Mouse (Mus musculus) urinary bladder, postnatal 25 days (tissue): ENCODE measurements at regions not wholly inside any gene's neighbourhood (a gene's known extent, or its start where the extent isn't known, plus 50 kb on each side); places are given as distances from the start of the nearest gene placed in this dataset.
A peak's percentile ranks its signal among the peaks of the same experiment; 100 is the strongest.

ENCODE experiments used
- DNase-seq: peaks from one replicate; pipeline ENCODE4 v3.0.0; 2022; ENCODE audit warnings: low spot score

DNA sequence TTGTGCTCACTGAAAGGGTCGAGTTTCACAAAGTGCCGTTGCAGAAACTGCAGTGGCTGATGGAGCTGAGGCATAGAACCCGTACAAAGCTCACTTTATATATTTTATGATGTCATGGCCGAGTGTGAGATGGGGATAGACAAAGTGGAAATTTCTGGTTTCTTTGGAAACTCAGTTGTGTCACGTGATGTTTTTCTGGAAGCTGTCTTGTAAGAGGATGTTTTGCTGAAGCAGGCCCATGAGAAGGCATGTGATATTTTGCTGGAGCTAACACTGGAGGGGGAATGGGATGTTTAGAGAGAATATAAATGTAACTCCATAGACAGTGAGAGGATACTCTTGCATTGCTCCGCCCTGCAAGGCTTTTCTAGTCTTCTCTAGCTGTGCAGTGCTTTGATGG is 311.7 kb downstream of the Tmem132b start:
- DNase-seq: no peak

DNA sequence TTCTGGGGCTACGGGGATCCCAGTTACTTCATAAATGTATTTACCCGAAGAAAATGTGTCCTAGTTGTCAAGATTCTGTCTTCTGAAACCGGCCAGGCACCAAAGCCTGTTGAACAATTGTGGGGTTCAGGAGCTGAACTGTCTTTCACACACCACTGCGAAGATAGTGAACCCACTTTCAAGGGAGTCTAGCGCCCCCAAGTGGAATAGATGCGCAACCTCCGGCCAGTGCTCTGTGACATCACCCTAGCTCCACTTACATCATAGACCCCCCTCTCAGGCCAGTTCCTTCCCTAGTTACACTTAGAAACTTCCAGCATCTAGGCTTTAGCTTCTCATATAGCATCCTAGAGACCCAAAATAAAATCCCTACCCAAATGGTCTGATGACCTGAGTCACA is 318.1 kb downstream of the Tmem132b start:
- DNase-seq: no peak

DNA sequence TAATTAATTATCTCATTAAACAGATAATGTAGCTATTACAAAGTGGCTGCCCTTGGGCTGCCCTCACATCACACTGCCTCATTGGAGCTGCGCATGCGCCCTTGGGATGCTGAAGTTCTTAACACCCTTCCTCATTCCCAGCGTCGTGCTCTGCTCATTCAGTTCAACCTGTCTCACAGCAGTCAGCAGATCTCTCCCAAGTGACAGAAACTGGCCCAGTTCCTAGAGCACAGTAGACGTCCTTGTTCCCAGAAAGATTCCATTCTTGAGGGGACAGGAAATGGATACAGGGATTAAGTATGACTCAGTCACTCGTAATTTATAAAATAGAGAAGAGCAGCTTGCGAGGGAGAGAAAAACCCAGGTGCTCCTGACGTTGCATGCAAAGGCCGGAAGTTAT is 344.7 kb downstream of the Tmem132b start:
- no peak for DNase-seq

DNA sequence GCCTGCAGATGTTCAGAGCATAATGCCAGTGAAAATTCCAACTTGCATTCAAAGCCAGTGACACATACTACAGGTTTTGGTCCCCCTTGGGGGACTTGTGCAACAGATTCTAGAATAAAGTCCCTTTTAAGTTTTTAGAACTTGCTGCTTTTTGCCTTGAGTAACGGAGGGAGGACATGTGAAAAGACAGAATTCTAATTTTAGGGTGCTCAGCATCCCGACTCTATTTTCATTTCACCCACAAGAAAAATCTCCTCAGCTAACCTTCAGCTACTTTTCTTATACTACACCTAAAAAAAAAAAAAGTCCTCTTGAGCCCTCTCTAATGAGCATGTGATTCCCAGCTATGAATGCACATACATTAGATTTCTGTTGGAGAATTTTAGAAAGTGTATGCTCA is 357.3 kb downstream of the Tmem132b start:
- DNase-seq: no peak

DNA sequence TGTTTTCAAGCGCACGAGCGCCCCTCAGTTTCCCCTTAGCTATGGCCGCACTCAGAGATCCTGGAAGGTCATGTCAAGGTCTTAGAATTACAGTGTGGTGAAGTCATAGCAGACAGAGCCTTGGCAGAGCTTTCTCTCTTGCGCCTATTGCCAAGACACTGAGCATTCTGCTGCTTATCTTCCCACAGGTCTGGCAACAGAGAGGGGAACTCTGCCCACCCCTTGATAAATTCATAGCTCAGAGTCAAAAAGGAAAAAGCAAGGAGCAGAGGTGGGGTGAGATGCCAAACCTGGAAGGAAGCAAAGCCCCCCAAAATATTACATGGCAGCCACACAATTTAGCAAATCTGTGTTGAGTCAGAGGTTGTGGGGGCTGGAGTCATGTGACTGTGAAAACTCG is 362.3 kb downstream of the Tmem132b start:
- no peak for DNase-seq

DNA sequence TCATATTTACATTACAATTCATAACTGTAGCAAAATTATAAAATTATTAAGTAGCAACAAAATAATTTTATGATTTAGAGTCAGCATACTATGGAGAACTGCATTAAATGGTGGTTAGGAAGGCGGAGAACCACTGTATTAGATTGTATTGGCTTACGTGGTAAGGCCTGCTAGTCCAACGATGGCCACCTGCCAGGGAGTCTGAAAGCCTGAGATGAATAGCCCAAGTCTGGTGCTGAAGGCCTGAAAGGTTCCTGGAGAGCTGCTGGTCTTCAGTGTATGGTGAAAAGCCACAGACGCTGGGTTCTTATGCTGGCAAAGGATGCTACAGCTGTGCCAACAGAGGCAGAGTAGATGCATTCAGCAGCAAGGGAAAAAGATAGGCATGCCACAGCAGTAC is 370.5 kb downstream of the Tmem132b start:
- DNase-seq: no peak

DNA sequence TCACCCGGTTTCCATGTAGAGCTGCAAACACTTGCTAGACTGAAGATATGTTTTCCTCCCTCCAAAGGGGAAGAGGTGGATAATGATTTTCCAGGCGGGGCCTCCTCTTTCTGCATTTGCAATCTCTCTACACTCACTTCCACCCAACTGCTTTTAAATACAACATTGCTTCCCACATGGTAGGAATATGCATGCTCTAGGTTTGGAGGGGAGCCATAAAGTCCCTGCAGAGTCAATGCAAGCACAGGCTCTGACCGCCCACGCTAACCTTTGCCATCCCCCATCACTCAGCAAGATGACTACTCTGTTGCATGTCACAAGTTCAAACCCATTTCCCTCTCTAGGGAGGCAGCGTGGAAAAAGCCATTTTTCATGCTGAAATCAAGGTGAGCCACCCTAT is 372.9 kb downstream of the Tmem132b start:
- no peak for DNase-seq

DNA sequence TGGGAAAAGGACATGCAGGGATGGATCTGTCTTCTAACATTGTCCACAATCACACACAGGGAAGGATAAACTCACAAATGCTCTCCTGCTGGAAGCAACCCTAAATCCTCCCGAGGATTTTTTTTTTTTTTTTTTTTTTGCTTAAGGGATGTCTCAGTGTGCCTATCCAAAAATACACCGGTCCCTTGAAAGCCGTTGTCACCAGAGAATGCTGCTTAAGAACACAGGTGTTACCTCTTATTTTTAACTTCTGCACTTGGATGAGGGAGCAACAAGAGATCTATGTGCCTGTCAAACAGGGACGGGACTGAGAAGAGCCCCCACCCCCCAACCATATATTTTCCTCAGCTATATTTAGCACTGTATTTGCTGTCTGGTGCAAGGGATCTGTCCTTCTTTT is 375.8 kb downstream of the Tmem132b start:
- no peak for DNase-seq

DNA sequence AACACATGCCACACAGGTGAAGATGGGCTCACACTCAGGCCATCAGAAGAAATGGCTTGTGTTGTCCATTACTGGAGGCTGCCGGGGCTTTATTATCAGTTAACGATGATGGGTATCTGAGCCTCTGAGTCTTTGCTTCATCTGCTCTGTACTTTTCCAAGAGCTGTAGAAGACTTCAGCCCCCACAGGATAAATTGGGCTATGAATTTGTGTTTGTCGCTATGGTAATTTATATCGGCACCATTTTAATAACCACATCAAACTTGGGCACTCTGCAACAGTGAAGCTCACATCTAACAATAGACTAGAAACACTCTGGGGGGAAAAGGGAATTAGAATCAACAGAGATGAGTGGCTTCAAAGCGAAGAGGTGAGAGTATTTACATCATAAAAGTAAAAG is 376.3 kb downstream of the Tmem132b start:
- DNase-seq: no peak

DNA sequence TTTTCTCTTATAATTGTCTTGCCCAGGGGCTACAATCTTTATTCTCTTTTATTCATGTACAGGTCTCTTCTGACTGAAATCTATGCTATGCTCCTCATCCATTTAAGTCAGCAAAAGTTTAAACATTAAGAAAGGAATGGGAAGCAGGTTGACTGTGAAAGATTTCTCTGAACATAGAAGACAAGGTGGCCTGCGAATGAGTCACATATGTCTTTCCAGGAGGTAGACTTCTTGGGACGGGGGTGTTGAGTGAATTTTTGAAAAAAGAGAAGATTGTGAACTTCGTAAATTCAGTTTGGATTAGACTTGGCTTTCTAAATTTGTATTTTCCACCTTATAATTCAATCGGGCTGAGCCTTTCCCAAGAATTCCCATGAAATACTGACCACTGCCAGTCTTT is 384.3 kb downstream of the Tmem132b start:
- no peak for DNase-seq

DNA sequence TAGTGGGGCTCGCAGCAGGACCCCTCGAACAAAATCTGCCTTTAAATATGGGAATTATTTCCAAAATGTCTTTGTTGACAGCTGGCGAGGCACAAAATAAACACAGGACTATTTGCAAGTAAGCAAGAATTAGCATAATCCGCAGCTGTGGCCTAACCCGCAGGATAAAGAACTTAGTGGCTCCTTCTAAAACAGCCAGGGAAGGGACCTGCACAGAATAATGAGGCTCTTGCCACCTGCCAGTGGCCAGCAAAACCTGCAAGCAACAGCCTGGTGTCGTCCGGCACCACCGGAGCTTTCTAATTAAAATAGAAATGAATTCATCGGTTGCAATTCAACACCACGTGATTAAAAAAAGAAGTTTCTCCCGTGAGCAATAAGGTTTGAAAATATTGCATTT is 389.4 kb downstream of the Tmem132b start:
- no peak for DNase-seq

DNA sequence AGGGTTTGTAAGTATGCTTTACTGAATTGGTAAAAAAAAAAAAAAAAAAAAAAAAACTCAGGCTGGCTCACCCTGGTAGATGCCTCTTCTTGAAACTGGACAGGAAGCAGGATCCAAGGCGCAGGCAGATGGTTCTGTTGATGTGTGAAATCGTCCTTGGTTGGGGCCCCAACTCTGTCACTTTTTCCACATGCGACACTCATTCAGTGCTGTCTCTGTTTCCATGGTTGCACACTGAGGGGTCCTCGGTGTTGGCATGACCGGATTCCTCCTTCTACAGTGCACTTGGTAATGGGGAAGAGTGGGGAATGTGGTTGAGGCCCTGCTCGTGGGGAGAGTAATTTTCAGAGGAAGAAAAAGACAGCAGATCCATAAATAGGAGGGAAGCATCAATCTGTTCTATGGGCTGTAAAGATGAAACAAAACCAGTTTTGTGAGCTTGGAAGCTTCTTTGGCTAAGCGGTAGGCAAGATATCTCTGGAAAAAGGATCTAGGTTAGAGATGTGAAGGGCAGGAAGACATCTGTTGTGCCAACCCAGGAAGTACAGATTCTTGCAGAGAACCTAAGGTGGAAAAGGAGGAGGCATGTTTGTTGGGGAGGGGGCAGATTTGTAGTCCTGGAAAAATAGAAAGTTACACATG is 394.4 kb downstream of the Tmem132b start:
- DNase-seq: no peak

DNA sequence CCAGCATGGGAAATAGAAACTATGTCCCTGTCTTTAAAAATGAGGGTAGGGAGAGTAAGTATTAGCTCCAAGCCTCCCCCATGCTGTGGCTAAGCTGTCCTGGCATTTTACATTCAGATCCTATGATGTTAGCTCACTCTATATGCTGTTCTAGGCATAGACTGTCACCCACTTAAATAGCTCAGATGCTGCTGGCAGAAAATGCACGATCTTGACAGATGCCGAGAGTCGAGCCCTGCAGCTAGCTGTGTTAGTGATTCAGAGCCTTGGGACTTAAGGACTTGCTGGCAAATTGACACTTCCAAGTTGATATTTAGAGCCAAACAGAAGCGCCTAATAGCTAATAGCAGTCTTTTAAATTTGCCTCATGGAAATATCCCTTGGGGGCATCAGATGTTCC is 399.9 kb downstream of the Tmem132b start:
- no peak for DNase-seq

DNA sequence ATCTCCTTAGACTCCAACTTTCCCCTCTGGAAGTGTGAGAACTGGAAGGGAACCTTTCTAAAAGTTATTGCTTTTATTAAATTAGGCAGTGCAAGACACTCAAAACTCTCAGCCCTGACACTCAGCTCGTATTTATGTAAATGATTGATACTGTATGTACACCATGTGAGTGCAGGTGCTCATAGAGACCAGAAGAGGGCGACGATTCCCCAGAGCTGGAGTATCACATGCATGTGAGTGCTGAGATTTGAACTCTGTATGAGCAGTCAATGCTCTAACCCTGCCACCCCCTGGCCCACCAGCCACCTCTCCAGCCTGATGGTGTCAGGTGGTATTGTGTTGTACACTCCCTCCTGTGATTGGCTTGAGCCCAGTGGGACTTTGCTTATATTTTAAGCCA is 407.8 kb downstream of the Tmem132b start:
- DNase-seq: no peak

DNA sequence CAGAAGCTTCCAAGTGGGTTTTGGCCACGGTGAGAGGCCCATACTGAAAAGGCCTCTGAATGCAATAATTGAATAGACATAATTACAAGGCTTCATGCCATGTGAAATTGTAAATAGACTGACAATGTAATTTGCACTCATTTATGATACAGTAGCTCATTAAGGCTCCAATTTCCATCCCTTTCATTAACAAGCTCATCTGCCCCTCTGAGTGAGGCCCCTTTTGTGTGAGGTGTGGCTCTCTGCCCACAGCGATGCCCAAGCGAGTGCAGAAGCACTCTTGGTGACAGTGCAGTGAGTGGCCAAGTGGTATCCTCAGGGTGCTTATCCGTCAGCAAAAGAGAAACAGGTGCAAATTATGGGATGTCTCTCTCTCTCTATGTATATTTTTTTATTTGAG is 415.2 kb downstream of the Tmem132b start:
- DNase-seq: no peak

DNA sequence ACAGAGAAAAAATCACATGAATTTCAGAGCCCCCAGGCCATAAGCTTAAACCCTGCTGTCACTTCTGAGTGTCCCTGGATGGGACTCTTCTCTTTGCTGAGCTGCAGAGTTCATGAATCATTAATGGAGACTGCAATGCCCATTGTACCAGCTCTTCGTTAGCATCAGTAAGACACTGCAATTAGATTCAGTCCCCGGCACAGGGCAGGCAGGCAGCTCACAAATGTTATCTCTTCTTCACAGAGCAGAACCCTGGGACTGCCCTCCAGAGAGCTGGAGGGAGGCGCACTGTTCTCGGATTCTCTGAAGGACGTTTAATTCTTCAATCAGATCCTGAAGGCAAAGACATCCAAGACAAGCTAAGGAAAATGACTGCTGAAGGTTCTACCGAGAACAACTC is 420.1 kb downstream of the Tmem132b start:
- DNase-seq: no peak

DNA sequence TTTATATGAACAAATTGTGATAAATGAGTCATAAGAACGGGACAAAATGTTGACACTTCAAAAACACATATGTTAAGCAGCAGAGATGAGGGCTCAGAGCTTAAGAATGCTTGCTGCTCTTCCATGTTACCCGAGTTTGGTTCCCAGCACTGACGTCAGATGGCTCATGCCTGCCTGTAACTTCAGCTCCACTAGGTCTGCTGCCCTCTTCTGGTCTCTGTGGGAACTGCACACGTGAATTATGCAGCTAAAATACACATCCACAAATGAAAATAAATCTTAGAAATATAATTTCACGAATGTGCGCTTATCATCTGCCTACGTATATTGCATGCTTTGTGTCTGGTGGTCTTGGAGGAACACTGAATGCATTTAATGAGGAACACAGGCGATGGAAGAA is 432.5 kb downstream of the Tmem132b start:
- peak; percentile 13 for DNase-seq

DNA sequence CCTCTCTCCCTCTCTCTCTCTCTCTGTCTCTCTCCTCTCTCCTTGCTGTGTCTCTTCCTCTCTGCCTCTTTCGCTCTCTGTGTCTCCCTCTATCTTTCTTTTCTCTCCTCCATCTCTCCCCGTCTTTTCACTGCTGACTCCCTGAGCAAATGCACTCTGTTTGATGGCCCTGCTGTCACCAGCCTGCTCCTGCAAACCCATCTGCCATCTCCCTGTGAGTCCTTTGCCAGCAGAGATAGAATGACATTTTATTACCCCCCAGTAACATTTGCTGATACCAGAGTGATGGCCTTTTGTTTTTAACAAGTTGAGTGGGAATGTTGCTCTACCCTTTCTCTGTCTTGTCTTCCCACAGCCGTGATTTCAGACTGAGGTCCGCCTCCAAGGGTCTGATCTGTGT is 436.6 kb downstream of the Tmem132b start:
- no peak for DNase-seq

DNA sequence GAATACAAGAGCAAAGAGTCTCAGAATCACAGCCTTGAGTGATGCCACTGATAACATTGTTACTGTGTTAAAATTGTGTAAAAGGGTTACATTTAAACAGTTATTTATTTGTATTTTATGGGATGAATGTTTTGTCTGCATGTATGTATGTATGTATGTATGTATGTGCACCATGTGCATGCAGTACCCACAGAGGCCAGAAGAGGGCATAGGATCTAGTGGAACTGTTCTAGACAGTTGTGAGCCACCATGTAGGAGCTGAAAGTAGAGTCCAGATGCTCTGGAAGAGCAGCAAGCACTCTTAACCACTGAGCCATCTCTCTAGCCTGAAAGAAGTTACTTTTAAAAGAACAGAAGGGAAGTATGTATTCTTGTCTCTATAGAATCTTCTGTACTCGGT is 442.5 kb downstream of the Tmem132b start:
- no peak for DNase-seq

DNA sequence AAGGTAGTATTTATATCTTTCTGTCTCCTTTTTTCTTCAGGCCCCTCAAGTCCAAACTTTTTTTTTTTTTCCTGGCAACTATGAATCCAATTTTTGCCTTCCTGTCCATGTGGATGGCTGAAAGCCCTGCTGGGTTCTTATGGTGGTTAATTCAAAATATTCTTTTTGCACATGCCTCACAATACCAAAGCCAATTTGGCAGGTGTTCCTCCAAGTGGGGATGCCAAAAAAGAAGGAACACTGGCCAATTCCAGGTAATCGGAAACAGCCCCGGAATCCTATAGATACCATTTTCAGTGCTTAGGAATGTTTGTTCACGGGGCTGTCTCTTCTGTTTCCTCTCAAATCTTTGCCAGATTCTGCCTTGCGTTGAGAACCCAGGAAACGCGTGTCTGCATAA is 448.2 kb downstream of the Tmem132b start:
- DNase-seq: no peak

DNA sequence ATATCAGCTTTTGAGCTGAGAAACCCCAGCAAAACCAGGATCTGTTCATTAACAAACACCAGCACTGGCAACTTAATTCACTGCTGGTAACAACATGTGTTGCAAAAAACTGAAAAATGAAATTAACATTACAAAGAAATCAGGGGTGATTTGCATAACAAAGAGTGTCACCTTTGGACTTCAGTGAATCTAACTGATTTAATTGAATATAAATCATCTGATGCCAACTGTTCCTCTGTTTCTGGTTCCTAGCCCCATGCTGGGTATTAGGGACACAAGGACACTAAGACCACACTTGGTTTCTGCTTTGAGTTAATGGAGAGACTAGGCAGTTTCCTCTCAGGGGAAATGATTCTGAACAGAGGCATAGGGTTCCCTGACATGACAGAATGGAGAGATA is 453.8 kb downstream of the Tmem132b start:
- DNase-seq: no peak

DNA sequence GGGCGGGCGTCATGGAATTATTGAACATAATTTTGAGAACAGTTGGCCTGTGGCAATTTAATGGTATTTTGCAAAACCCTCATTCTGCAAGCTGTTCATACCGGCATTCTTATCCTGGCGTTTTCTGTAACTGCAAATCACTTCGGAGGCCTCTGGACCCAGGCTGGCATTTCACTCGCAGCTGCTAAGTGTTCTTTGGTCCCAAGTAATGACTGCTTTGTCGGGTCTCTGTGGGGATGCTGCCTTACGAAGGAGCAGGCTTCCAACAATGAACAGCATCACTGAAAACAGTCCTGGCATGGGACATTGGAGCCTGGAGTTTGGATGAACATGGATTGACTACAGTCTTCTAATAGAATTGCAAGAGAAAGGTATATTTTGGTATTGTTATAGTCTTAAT is 465.6 kb downstream of the Tmem132b start:
- no peak for DNase-seq

DNA sequence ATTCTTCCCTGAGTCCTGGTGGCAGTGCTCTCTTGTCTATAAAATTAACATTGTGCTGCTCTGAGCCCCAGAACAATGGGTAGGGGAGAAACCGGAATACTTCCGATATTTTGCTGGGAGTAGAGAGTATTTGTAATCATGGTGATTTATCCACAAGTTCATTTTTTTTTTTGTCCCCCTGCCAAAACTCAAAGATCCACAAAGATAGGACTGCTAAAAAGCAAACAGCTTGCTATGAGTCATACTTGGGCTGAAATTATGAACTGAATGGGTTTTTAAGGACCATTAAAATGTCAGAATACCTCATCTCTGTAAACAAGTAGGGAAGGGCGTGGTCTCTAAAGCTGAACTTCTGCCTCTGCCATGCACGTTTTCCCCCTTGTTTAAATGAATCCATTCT is 476.3 kb downstream of the Tmem132b start:
- no peak for DNase-seq

DNA sequence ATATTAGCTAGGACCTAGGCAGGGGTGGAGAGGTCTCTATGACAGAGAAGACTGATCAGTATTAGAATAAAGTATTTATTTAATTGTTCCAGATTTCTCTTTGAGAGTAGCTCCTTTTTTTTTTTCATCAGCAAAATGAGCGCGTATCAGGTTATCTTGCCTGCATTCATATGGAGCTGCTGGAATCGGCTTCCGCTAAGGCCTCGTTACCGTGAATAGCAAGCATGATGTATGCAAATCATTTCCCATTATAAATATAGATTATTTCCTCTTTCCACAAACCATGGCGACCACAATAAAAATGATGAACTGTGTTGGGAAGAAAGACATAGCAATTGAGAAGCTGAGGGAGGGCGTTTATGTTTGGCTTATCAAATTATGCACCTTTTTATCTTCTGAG is 476.7 kb downstream of the Tmem132b start:
- no peak for DNase-seq

DNA sequence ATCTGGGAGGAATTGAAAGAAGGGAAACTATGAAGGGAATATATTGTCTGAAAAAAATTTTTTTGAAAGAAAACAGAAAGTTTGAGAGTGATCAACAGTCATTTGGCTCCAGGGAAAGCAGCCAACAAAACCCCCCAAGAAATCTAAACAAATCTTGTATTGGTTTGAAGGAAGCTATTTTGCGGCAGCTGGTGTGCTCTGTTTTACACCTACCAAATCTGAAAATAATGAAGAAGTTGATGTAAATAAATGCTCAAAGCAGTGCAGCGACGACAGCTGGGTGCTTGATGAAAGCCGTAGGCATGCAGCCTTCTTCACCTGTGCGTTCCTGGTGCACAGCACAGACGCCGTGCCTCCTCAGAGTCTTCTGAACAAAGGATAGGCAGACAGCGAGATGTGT is 488.2 kb downstream of the Tmem132b start:
- DNase-seq: no peak
